Mouse (Mus musculus): ENCODE measurements at regions not wholly inside any gene's neighbourhood (a gene's known extent, or its start where the extent isn't known, plus 50 kb on each side); places are given as distances from the start of the nearest gene placed in this dataset.

- DNase-seq (ENCODE audit: low read depth) = no peak
Measured at GRCm38 (mm10) chr2:70914372-70914771, 88.8 kb upstream of the Tlk1 start.

- DNase-seq (ENCODE audit: low read depth) = no peak
Measured at GRCm38 (mm10) chr2:70909401-70909800, 83.9 kb upstream of the Tlk1 start.

GRCm38 (mm10) chr2:70908579-70908978, 83.1 kb upstream of the Tlk1 start:
- DNase-seq (ENCODE audit: low read depth) = no peak

- DNase-seq (ENCODE audit: low read depth) = no peak
Measured at GRCm38 (mm10) chr2:70906216-70906615, 80.7 kb upstream of the Tlk1 start.

- DNase-seq (ENCODE audit: low read depth) = no peak
Measured at GRCm38 (mm10) chr2:70904429-70904828, 78.9 kb upstream of the Tlk1 start.

- DNase-seq (ENCODE audit: low read depth) = no peak
Measured at GRCm38 (mm10) chr2:70902196-70902595, 76.7 kb upstream of the Tlk1 start.

- no peak for DNase-seq (ENCODE audit: low read depth)
Measured at GRCm38 (mm10) chr2:70901479-70901878, 76.0 kb upstream of the Tlk1 start.

GRCm38 (mm10) chr2:70899056-70899455, 73.5 kb upstream of the Tlk1 start:
- DNase-seq (ENCODE audit: low read depth) = no peak

- no peak for DNase-seq (ENCODE audit: low read depth)
Measured at GRCm38 (mm10) chr2:70898396-70898795, 72.9 kb upstream of the Tlk1 start.

- DNase-seq (ENCODE audit: low read depth) = no peak
Measured at GRCm38 (mm10) chr2:70897373-70897772, 71.8 kb upstream of the Tlk1 start.

- DNase-seq (ENCODE audit: low read depth) = no peak
Measured at GRCm38 (mm10) chr2:70889522-70890100, 64.1 kb upstream of the Tlk1 start.

GRCm38 (mm10) chr2:70888840-70889469, 63.4 kb upstream of the Tlk1 start:
- no peak for DNase-seq (ENCODE audit: low read depth)

GRCm38 (mm10) chr2:70886831-70887230, 61.3 kb upstream of the Tlk1 start:
- DNase-seq (ENCODE audit: low read depth) = no peak

GRCm38 (mm10) chr2:70885674-70886073, 60.1 kb upstream of the Tlk1 start:
- DNase-seq (ENCODE audit: low read depth) = peak; percentile 28

- DNase-seq (ENCODE audit: low read depth) = no peak
Measured at GRCm38 (mm10) chr2:70877333-70878080, 52.0 kb upstream of the Tlk1 start.

GRCm38 (mm10) chr2:70876251-70876650, 50.7 kb upstream of the Tlk1 start:
- DNase-seq (ENCODE audit: low read depth) = no peak

Data from c-Kit-positive CD71-negative TER-119-negative erythroid progenitor cells, embryonic 14.5 days (primary cell).